Mouse (Mus musculus): Measurements from ENCODE around the gene Wrap73.

- no peak for TF ChIP-seq CHD2 (IDR thresholded peaks at IDR 0.05; ENCODE audit: low read depth, low read length)
- no peak for TF ChIP-seq MAFK (IDR thresholded peaks at IDR 0.05; ENCODE audit: insufficient read depth, low read depth, low read length)
- no peak for TF ChIP-seq ZNF384 (IDR thresholded peaks at IDR 0.05; ENCODE audit: low read depth, low read length)
- TF ChIP-seq HCFC1 (IDR thresholded peaks at IDR 0.05; ENCODE audit: borderline replicate concordance, insufficient read depth, low read length) = no peak
Observed at GRCm38 (mm10) chr4:154106497-154107061, 35.6 kb upstream of the Wrap73 start.

All from ES-E14 (cell line).